Mouse (Mus musculus) gastrocnemius, postnatal 10 days (tissue): ENCODE data around the gene Inha. TPM values are rescaled to one million over a fixed set of nuclear protein-coding genes. Genes with fewer than 3 reads are reported as not detected.

Source experiments
- DNase-seq: peaks from one replicate; pipeline ENCODE4 v3.0.0; 2021; ENCODE audit warnings: mixed read lengths
- long read RNA-seq, 2 experiments: library from polyadenylated mRNA; stranded (forward); transcript quantifications; one replicate each; pipeline ENCODE4 v2.0.0; 2021
- total RNA-seq, 2 experiments: library from RNA; stranded (reverse); gene quantifications; 2 replicates each; pipeline ENCODE4 v1.2.3; 2021

Gene Inha
- 10 to 100 TPM; 11.9 to 12.8 TPM for total RNA-seq
- long read RNA-seq, experiment 1, transcript Inha-201 (2 exons, 1,475 nt): major isoform, 15 of 22 reads
- long read RNA-seq, experiment 1, partial matches to known transcripts: 0 of 22 reads
- long read RNA-seq, experiment 1, other reads (novel, unspliced or antisense): 7 of 22 reads
- long read RNA-seq, experiment 2, transcript Inha-201 (2 exons, 1,475 nt): major isoform, 14 of 18 reads
- long read RNA-seq, experiment 2, partial matches to known transcripts: 0 of 18 reads
- long read RNA-seq, experiment 2, other reads (novel, unspliced or antisense): 4 of 18 reads

- no peak for DNase-seq
Observed at GRCm38 (mm10) chr1:75507006-75507405, at the start of gene Inha. Gene Inha (plus strand): TSS chr1:75507077.

GRCm38 (mm10) chr1:75457710-75458024, 49.2 kb upstream of the Inha start:
- no peak for DNase-seq

GRCm38 (mm10) chr1:75458025-75458788, 48.7 kb upstream of the Inha start:
- no peak for DNase-seq

- DNase-seq: no peak
Observed at GRCm38 (mm10) chr1:75458789-75459684, 47.8 kb upstream of the Inha start.

GRCm38 (mm10) chr1:75460297-75460696, 46.6 kb upstream of the Inha start:
- DNase-seq: no peak

GRCm38 (mm10) chr1:75462636-75463035, 44.2 kb upstream of the Inha start:
- DNase-seq: no peak

- DNase-seq: no peak
Observed at GRCm38 (mm10) chr1:75463652-75464204, 43.1 kb upstream of the Inha start.

GRCm38 (mm10) chr1:75467215-75467927, 39.5 kb upstream of the Inha start:
- peak; percentile 78 for DNase-seq

- DNase-seq: no peak
Observed at GRCm38 (mm10) chr1:75469287-75469825, 37.5 kb upstream of the Inha start.

- no peak for DNase-seq
Observed at GRCm38 (mm10) chr1:75476441-75476840, 30.4 kb upstream of the Inha start.

GRCm38 (mm10) chr1:75477264-75477965, 29.5 kb upstream of the Inha start:
- DNase-seq: peak; percentile 84

GRCm38 (mm10) chr1:75477966-75478290, 28.9 kb upstream of the Inha start:
- DNase-seq: no peak

- no peak for DNase-seq
Observed at GRCm38 (mm10) chr1:75478497-75478896, 28.4 kb upstream of the Inha start.

GRCm38 (mm10) chr1:75478916-75479634, 27.8 kb upstream of the Inha start, which contains the start of the genes Chpf and Tmem198:
Gene Chpf (minus strand): TSS chr1:75479307.
Gene Tmem198 (plus strand): TSS chr1:75479532.
- DNase-seq: peak; percentile 93

- no peak for DNase-seq
Observed at GRCm38 (mm10) chr1:75479635-75479989, 27.3 kb upstream of the Inha start.

- DNase-seq: no peak
Observed at GRCm38 (mm10) chr1:75480036-75480435, 26.8 kb upstream of the Inha start.

- no peak for DNase-seq
Observed at GRCm38 (mm10) chr1:75480735-75481134, 26.1 kb upstream of the Inha start.

GRCm38 (mm10) chr1:75486561-75486960, 20.3 kb upstream of the Inha start:
- no peak for DNase-seq

- DNase-seq: no peak
Observed at GRCm38 (mm10) chr1:75487040-75487404, 19.9 kb upstream of the Inha start.
